Mouse (Mus musculus): Measurements from ENCODE around the gene Setd1b. TPM values are rescaled to one million over a fixed set of nuclear protein-coding genes. Genes with fewer than 3 reads are reported as not detected.

Gene Setd1b
- polyA plus RNA-seq, 1 experiment, result 3.9 TPM

DNA sequence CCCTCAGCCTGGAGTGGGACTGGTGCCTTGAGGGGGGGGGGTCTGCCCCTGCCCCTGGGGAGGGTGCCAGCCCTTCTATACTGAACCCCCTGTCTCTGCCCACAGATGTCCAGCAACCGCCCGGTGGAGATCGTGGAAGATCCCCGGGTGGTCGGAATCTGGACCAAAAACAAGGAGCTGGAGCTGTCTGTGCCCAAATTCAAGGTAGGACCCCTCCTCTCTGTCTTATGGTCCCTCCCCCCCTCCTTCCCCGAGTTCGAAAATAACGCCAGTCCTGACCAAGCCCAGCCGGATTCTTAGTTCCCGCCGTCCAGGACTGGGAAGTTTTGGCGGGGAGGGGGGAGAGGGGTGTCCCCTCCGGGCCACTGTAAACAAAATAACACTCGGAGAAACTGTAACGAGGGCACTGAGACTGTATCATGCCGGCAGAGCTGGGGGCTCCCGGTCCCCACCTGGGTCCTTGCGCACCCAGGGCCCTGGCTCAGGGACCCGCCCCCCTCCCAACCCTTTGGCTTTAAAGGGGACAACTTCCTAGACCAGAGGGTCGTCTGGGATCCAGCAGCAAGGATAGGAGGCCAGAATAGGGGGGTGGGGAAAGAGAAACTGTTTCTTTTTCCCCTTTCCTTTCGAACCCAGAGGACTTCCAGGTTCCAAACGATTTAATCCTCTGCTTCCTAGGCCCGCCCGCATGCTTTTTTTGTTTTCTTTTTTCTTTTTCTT lies 1.4 kb downstream of the Setd1b start:
- peak overlapping the region; percentile 82 for H3K4me3 ChIP-seq (replicated peaks)
- no peaks in the 10 kb centered on the region for H3K9me3 ChIP-seq (ENCODE audit: control insufficient read depth, low read length)
- H3K27me3 ChIP-seq (ENCODE audit: control insufficient read depth), result no peaks in the 10 kb centered on the region
- peaks cover 72% of the 10 kb centered on the region for H3K4me1 ChIP-seq (ENCODE audit: control insufficient read depth)
- H3K36me3 ChIP-seq (ENCODE audit: control insufficient read depth), result peaks cover 50% of the 10 kb centered on the region
- TF ChIP-seq GATA1 (IDR thresholded peaks at IDR 0.05; ENCODE audit: low read length) (no peak), TAL1 (IDR thresholded peaks at IDR 0.05; ENCODE audit: low read length) (no peak)

GRCm38 (mm10) chr5:123143971-123144745 lies 2.2 kb downstream of the Setd1b start:
- Histone ChIP-seq H3K9me3 (ENCODE audit: control insufficient read depth, low read length) (no peaks in the 10 kb centered on the region), H3K4me3 (replicated peaks) (peak overlapping the region; percentile 82), H3K27me3 (ENCODE audit: control insufficient read depth) (no peaks in the 10 kb centered on the region), H3K4me1 (ENCODE audit: control insufficient read depth) (peaks cover 72% of the 10 kb centered on the region), H3K36me3 (ENCODE audit: control insufficient read depth) (peaks cover 55% of the 10 kb centered on the region)
- TF ChIP-seq TAL1 (IDR thresholded peaks at IDR 0.05; ENCODE audit: low read length) (no peak), GATA1 (IDR thresholded peaks at IDR 0.05; ENCODE audit: low read length) (no peak)

DNA sequence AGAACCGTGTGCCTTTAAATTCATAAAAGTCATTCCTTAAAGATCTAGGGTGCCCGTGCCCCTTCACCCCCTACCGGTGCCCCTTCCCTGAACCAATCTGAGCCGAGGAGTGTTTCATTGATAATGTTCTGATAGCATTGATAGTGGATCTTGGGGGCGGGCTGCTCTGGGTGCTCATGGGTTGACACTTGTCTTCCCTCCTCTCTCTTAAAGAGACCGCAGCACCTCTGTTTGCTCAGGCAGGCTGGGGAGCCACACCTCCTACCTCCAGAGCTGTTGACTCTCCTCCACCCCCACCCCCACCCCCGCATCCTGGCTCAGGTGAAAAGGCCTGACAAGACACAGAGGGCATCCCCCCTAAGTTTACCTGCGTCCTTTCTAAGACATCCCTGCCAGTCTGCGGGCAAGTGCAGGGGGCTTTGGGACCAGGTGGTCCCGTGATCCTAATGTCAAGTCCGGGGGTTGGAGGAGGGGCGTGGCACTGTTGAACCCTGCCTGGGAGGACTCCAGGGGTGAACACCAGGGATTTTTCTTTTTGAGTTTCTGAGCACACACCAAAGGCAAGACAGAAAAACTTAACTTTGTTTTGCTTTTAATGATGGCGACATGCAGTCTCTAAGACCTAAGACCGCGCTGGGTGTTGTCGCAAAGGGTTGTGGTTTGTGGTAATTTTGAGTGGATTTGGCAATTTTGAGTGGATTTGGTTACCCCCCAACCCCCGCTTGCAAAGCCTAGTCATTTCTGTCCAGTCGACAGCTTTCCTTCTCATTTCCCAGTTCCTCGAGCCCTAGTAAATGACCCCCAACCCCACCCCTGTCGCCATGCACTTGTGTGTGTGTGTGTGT lies 3.0 kb downstream of the Setd1b start:
- no peak for TF ChIP-seq GATA1 (IDR thresholded peaks at IDR 0.05; ENCODE audit: low read length)
- no peak for TF ChIP-seq TAL1 (IDR thresholded peaks at IDR 0.05; ENCODE audit: low read length)
- H3K27me3 ChIP-seq (ENCODE audit: control insufficient read depth), result no peaks in the 10 kb centered on the region
- H3K4me3 ChIP-seq (replicated peaks), result peak overlapping the region; percentile 82
- H3K4me1 ChIP-seq (ENCODE audit: control insufficient read depth), result peaks cover 72% of the 10 kb centered on the region
- peaks cover 59% of the 10 kb centered on the region for H3K36me3 ChIP-seq (ENCODE audit: control insufficient read depth)
- no peaks in the 10 kb centered on the region for H3K9me3 ChIP-seq (ENCODE audit: control insufficient read depth, low read length)

- H3K4me3 ChIP-seq (replicated peaks), result no peak overlapping the region
- TF ChIP-seq TAL1 (IDR thresholded peaks at IDR 0.05; ENCODE audit: low read length), result no peak
- no peak for TF ChIP-seq GATA1 (IDR thresholded peaks at IDR 0.05; ENCODE audit: low read length)
- H3K36me3 ChIP-seq (ENCODE audit: control insufficient read depth), result peaks cover 73% of the 10 kb centered on the region
- H3K4me1 ChIP-seq (ENCODE audit: control insufficient read depth), result peaks cover 86% of the 10 kb centered on the region
- H3K27me3 ChIP-seq (ENCODE audit: control insufficient read depth), result no peaks in the 10 kb centered on the region
- no peaks in the 10 kb centered on the region for H3K9me3 ChIP-seq (ENCODE audit: control insufficient read depth, low read length)
Observed at GRCm38 (mm10) chr5:123146357-123146756, 4.4 kb downstream of the Setd1b start.

GRCm38 (mm10) chr5:123147569-123147968 lies 5.6 kb downstream of the Setd1b start:
- TF ChIP-seq TAL1 (IDR thresholded peaks at IDR 0.05; ENCODE audit: low read length), result no peak
- TF ChIP-seq GATA1 (IDR thresholded peaks at IDR 0.05; ENCODE audit: low read length), result no peak
- peaks cover 85% of the 10 kb centered on the region for H3K36me3 ChIP-seq (ENCODE audit: control insufficient read depth)
- no peaks in the 10 kb centered on the region for H3K9me3 ChIP-seq (ENCODE audit: control insufficient read depth, low read length)
- peaks cover 91% of the 10 kb centered on the region for H3K4me1 ChIP-seq (ENCODE audit: control insufficient read depth)
- H3K4me3 ChIP-seq (replicated peaks), result no peak overlapping the region
- H3K27me3 ChIP-seq (ENCODE audit: control insufficient read depth), result no peaks in the 10 kb centered on the region

GRCm38 (mm10) chr5:123148073-123148722 lies 6.2 kb downstream of the Setd1b start:
- H3K9me3 ChIP-seq (ENCODE audit: control insufficient read depth, low read length), result no peaks in the 10 kb centered on the region
- peaks cover 92% of the 10 kb centered on the region for H3K36me3 ChIP-seq (ENCODE audit: control insufficient read depth)
- no peaks in the 10 kb centered on the region for H3K27me3 ChIP-seq (ENCODE audit: control insufficient read depth)
- no peak overlapping the region for H3K4me3 ChIP-seq (replicated peaks)
- peaks cover 95% of the 10 kb centered on the region for H3K4me1 ChIP-seq (ENCODE audit: control insufficient read depth)
- TF ChIP-seq GATA1 (IDR thresholded peaks at IDR 0.05; ENCODE audit: low read length), result no peak
- TF ChIP-seq TAL1 (IDR thresholded peaks at IDR 0.05; ENCODE audit: low read length), result no peak

- TF ChIP-seq TAL1 (IDR thresholded peaks at IDR 0.05; ENCODE audit: low read length) (peak; percentile 55; the same call in 2 of the 3 replicates), GATA1 (IDR thresholded peaks at IDR 0.05; ENCODE audit: low read length) (no peak)
- H3K4me3 ChIP-seq (replicated peaks), result peak overlapping the region; percentile 68
- H3K9me3 ChIP-seq (ENCODE audit: control insufficient read depth, low read length), result no peaks in the 10 kb centered on the region
- H3K27me3 ChIP-seq (ENCODE audit: control insufficient read depth), result no peaks in the 10 kb centered on the region
- H3K4me1 ChIP-seq (ENCODE audit: control insufficient read depth), result peaks cover 79% of the 10 kb centered on the region
- H3K36me3 ChIP-seq (ENCODE audit: control insufficient read depth), result peaks cover 98% of the 10 kb centered on the region
Observed at GRCm38 (mm10) chr5:123149451-123150400, 7.7 kb downstream of the Setd1b start.

Measured in erythroblast, embryonic 14.5 days (primary cell).